Mouse (Mus musculus) adipocyte (in vitro differentiated cells): ENCODE measurements around the gene Ppp2r2d.

Experiments
- DNase-seq: peaks from one replicate; pipeline ENCODE4 v3.0.0-alpha.2; 2016; ENCODE audit warnings: low spot score

Gene Ppp2r2d

GRCm38 (mm10) chr7:138923756-138924425 lies 78.0 kb downstream of the Ppp2r2d start:
- peak; percentile 75 for DNase-seq

GRCm38 (mm10) chr7:138928456-138928855 lies 82.6 kb downstream of the Ppp2r2d start:
- DNase-seq = no peak
